Mouse (Mus musculus): ENCODE measurements around the gene 2310057M21Rik. TPM values are rescaled to one million over a fixed set of nuclear protein-coding genes. Genes with fewer than 3 reads are reported as not detected.

2310057M21Rik gene
- total and polyA plus RNA-seq, 3 experiments = 6.2 to 17.1 (median 9.7) TPM

GRCm38 (mm10) chr7:131314493-131314892 lies 48.1 kb downstream of the 2310057M21Rik start:
- H3K4me1 ChIP-seq (ENCODE audit: control insufficient read depth, insufficient read depth, low read length) = no peaks in the 10 kb centered on the region
- no peak for DNase-seq
- TF ChIP-seq POLR2A (IDR thresholded peaks at IDR 0.05; ENCODE audit: insufficient read depth, low read depth, low read length) (no peak), EP300 (IDR thresholded peaks at IDR 0.05; ENCODE audit: insufficient read depth, low read depth, low read length) (no peak), CTCF (IDR thresholded peaks at IDR 0.05) (no peak)
- no peaks in the 10 kb centered on the region for H3K36me3 ChIP-seq (ENCODE audit: control insufficient read depth, insufficient read depth, low read length)
- H3K27ac ChIP-seq = no peak overlapping the region
- H3K27me3 ChIP-seq (ENCODE audit: control insufficient read depth, insufficient read depth, low read length) = no peaks in the 10 kb centered on the region
- WGBS = 78% methylated on average over 7 of the region's 7 CpGs
- no peak overlapping the region for H3K4me3 ChIP-seq
- H3K79me2 ChIP-seq (replicated peaks; ENCODE audit: control insufficient read depth, insufficient read depth, low read length) = no peaks in the 10 kb centered on the region
- intact Hi-C loops (cut with DNase I) = no loop called here
- no peak overlapping the region for H3K9ac ChIP-seq (ENCODE audit: low read depth, low read length)

- Histone ChIP-seq H3K27me3 (ENCODE audit: control insufficient read depth, insufficient read depth, low read length) (no peaks in the 10 kb centered on the region), H3K4me3 (no peak overlapping the region), H3K36me3 (ENCODE audit: control insufficient read depth, insufficient read depth, low read length) (no peaks in the 10 kb centered on the region), H3K4me1 (ENCODE audit: control insufficient read depth, insufficient read depth, low read length) (no peaks in the 10 kb centered on the region), H3K79me2 (replicated peaks; ENCODE audit: control insufficient read depth, insufficient read depth, low read length) (no peaks in the 10 kb centered on the region), H3K9ac (ENCODE audit: low read depth, low read length) (no peak overlapping the region), H3K27ac (no peak overlapping the region)
- WGBS = 71% methylated on average over 5 of the region's 5 CpGs
- intact Hi-C loops (cut with DNase I) = no loop called here
- DNase-seq = no peak
- TF ChIP-seq POLR2A (IDR thresholded peaks at IDR 0.05; ENCODE audit: insufficient read depth, low read depth, low read length) (no peak), EP300 (IDR thresholded peaks at IDR 0.05; ENCODE audit: insufficient read depth, low read depth, low read length) (no peak)
Measured at GRCm38 (mm10) chr7:131306733-131307132, 55.8 kb downstream of the 2310057M21Rik start.

- no peaks in the 10 kb centered on the region for H3K79me2 ChIP-seq (replicated peaks; ENCODE audit: control insufficient read depth, insufficient read depth, low read length)
- TF ChIP-seq EP300 (IDR thresholded peaks at IDR 0.05; ENCODE audit: insufficient read depth, low read depth, low read length) = no peak
- TF ChIP-seq POLR2A (IDR thresholded peaks at IDR 0.05; ENCODE audit: insufficient read depth, low read depth, low read length) = no peak
- TF ChIP-seq CTCF (IDR thresholded peaks at IDR 0.05) = no peak
- H3K9ac ChIP-seq (ENCODE audit: low read depth, low read length) = no peak overlapping the region
- H3K27ac ChIP-seq = no peak overlapping the region
- no peak overlapping the region for H3K4me3 ChIP-seq
- intact Hi-C loops (cut with DNase I) = no loop called here
- no peak for DNase-seq
- no peaks in the 10 kb centered on the region for H3K4me1 ChIP-seq (ENCODE audit: control insufficient read depth, insufficient read depth, low read length)
- no peaks in the 10 kb centered on the region for H3K36me3 ChIP-seq (ENCODE audit: control insufficient read depth, insufficient read depth, low read length)
- WGBS = 78% methylated on average over 8 of the region's 8 CpGs
- no peaks in the 10 kb centered on the region for H3K27me3 ChIP-seq (ENCODE audit: control insufficient read depth, insufficient read depth, low read length)
Measured at GRCm38 (mm10) chr7:131303340-131303739, 59.2 kb downstream of the 2310057M21Rik start.

GRCm38 (mm10) chr7:131297151-131297550 lies 65.4 kb downstream of the 2310057M21Rik start:
- no peak overlapping the region for H3K27ac ChIP-seq
- no peak overlapping the region for H3K4me3 ChIP-seq
- H3K79me2 ChIP-seq (replicated peaks; ENCODE audit: control insufficient read depth, insufficient read depth, low read length) = no peaks in the 10 kb centered on the region
- intact Hi-C loops (cut with DNase I) = no loop called here
- no peak for TF ChIP-seq POLR2A (IDR thresholded peaks at IDR 0.05; ENCODE audit: insufficient read depth, low read depth, low read length)
- TF ChIP-seq CTCF (IDR thresholded peaks at IDR 0.05) = peak; percentile 13; the same call in 1 of the 2 replicates
- TF ChIP-seq EP300 (IDR thresholded peaks at IDR 0.05; ENCODE audit: insufficient read depth, low read depth, low read length) = no peak
- no peak overlapping the region for H3K9ac ChIP-seq (ENCODE audit: low read depth, low read length)
- no peaks in the 10 kb centered on the region for H3K27me3 ChIP-seq (ENCODE audit: control insufficient read depth, insufficient read depth, low read length)
- no peak for DNase-seq
- no peaks in the 10 kb centered on the region for H3K4me1 ChIP-seq (ENCODE audit: control insufficient read depth, insufficient read depth, low read length)
- H3K36me3 ChIP-seq (ENCODE audit: control insufficient read depth, insufficient read depth, low read length) = no peaks in the 10 kb centered on the region
- 70% methylated on average over 8 of the region's 8 CpGs for WGBS

Other genes starting within 250 kb of the 2310057M21Rik start
- gene 4933402N03Rik, start 216.4 kb downstream of the 2310057M21Rik start, total RNA-seq (2021) = not detected
- not detected in 2 replicates for gene 4933402N03Rik, start 216.4 kb downstream of the 2310057M21Rik start, polyA plus RNA-seq (2012; rRNA removed)
- gene 5430419D17Rik, start 188.4 kb downstream of the 2310057M21Rik start, total RNA-seq (2021) = 10 to 100 TPM in 1 of 2 experiments, 1 to 10 TPM in 1; 9.9 to 10.3 TPM
- 0.61 and 1.1 TPM in 2 replicates for gene 5430419D17Rik, start 188.4 kb downstream of the 2310057M21Rik start, polyA plus RNA-seq (2012; rRNA removed)
- gene Cuzd1, start 40.5 kb downstream of the 2310057M21Rik start, total RNA-seq (2021) = under 1 TPM; 0.21 to 0.32 TPM
- 0.64 and 0.79 TPM in 2 replicates for gene Cuzd1, start 40.5 kb downstream of the 2310057M21Rik start, polyA plus RNA-seq (2012; rRNA removed)
- gene Fam24b, start 33.2 kb downstream of the 2310057M21Rik start, total RNA-seq (2021) = not detected
- gene Fam24b, start 33.2 kb downstream of the 2310057M21Rik start, polyA plus RNA-seq (2012; rRNA removed) = not detected in 2 replicates
- not detected for gene Fam24a, start 28.9 kb downstream of the 2310057M21Rik start, total RNA-seq (2021)
- not detected in 2 replicates for gene Fam24a, start 28.9 kb downstream of the 2310057M21Rik start, polyA plus RNA-seq (2012; rRNA removed)
- gene Pstk, start 8.4 kb upstream of the 2310057M21Rik start, total RNA-seq (2021) = 10 to 100 TPM; 35.0 to 43.4 TPM
- 59.5 and 61.9 TPM in 2 replicates for gene Pstk, start 8.4 kb upstream of the 2310057M21Rik start, polyA plus RNA-seq (2012; rRNA removed)
- 10 to 100 TPM; 33.5 to 39.5 TPM for gene Ikzf5, start 47.8 kb upstream of the 2310057M21Rik start, total RNA-seq (2021)
- 9.9 and 17.0 TPM in 2 replicates for gene Ikzf5, start 47.8 kb upstream of the 2310057M21Rik start, polyA plus RNA-seq (2012; rRNA removed)
- 100 to 1,000 TPM; 233 to 264 TPM for gene Acadsb, start 47.8 kb upstream of the 2310057M21Rik start, total RNA-seq (2021)
- gene Acadsb, start 47.8 kb upstream of the 2310057M21Rik start, polyA plus RNA-seq (2012; rRNA removed) = 22.7 and 67.6 TPM in 2 replicates
- gene Hmx3, start 180.1 kb upstream of the 2310057M21Rik start, total RNA-seq (2021) = not detected
- not detected in 2 replicates for gene Hmx3, start 180.1 kb upstream of the 2310057M21Rik start, polyA plus RNA-seq (2012; rRNA removed)
- gene Hmx2, start 186.0 kb upstream of the 2310057M21Rik start, total RNA-seq (2021) = not detected
- not detected in 2 replicates for gene Hmx2, start 186.0 kb upstream of the 2310057M21Rik start, polyA plus RNA-seq (2012; rRNA removed)
- gene Bub3, start 197.5 kb upstream of the 2310057M21Rik start, total RNA-seq (2021) = 10 to 100 TPM; 25.0 to 29.8 TPM
- 34.5 and 57.8 TPM in 2 replicates for gene Bub3, start 197.5 kb upstream of the 2310057M21Rik start, polyA plus RNA-seq (2012; rRNA removed)

Data from heart, adult 2 months (tissue).